Mouse (Mus musculus): ENCODE data around the gene Hcn2. TPM values are rescaled to one million over a fixed set of nuclear protein-coding genes. Genes with fewer than 3 reads are reported as not detected.
A peak's percentile ranks its signal among the peaks of the same experiment; 100 is the strongest.

Hcn2 gene
- polyA plus RNA-seq, 1 experiment: not detected

- TF ChIP-seq CTCF (IDR thresholded peaks at IDR 0.05; ENCODE audit: control insufficient read depth, insufficient read depth, low read length): peak; percentile 65
- no peak for TF ChIP-seq POLR2A (IDR thresholded peaks at IDR 0.05; ENCODE audit: borderline replicate concordance, control insufficient read depth, low read depth, low read length)
- Histone ChIP-seq H3K4me1 (ENCODE audit: control insufficient read depth, insufficient read depth, low read length) (no peaks in the 10 kb centered on the region), H3K4me3 (replicated peaks; ENCODE audit: control insufficient read depth, low read depth, low read length) (no peak overlapping the region), H3K27ac (ENCODE audit: control insufficient read depth, insufficient read depth, low read depth, low read length, poor library complexity) (no peak overlapping the region)
- 89% methylated on average over 1 of the region's 1 CpGs for WGBS
Measured at GRCm38 (mm10) chr10:79732500-79732899, 16.1 kb downstream of the Hcn2 start.

GRCm38 (mm10) chr10:79733847-79734246 is 17.4 kb downstream of the Hcn2 start:
- Histone ChIP-seq H3K4me1 (ENCODE audit: control insufficient read depth, insufficient read depth, low read length) (no peaks in the 10 kb centered on the region), H3K4me3 (replicated peaks; ENCODE audit: control insufficient read depth, low read depth, low read length) (no peak overlapping the region), H3K27ac (ENCODE audit: control insufficient read depth, insufficient read depth, low read depth, low read length, poor library complexity) (no peak overlapping the region)
- WGBS: 92% methylated on average over 15 of the region's 15 CpGs
- no peak for TF ChIP-seq POLR2A (IDR thresholded peaks at IDR 0.05; ENCODE audit: borderline replicate concordance, control insufficient read depth, low read depth, low read length)
- TF ChIP-seq CTCF (IDR thresholded peaks at IDR 0.05; ENCODE audit: control insufficient read depth, insufficient read depth, low read length): no peak

DNA sequence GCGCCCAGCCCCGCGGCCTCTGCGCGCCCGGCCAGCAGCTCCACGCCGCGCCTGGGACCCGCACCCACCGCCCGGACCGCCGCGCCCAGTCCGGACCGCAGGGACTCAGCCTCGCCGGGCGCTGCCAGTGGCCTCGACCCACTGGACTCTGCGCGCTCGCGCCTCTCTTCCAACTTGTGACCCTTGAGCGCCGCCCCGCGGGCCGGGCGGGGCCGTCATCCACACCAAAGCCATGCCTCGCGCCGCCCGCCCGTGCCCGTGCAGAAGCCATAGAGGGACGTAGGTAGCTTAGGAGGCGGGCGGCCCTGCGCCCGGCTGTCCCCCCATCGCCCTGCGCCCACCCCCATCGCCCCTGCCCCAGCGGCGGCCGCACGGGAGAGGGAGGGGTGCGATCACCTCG is 18.9 kb downstream of the Hcn2 start:
- Histone ChIP-seq H3K4me1 (ENCODE audit: control insufficient read depth, insufficient read depth, low read length) (no peaks in the 10 kb centered on the region), H3K4me3 (replicated peaks; ENCODE audit: control insufficient read depth, low read depth, low read length) (no peak overlapping the region), H3K27ac (ENCODE audit: control insufficient read depth, insufficient read depth, low read depth, low read length, poor library complexity) (no peak overlapping the region)
- 92% methylated on average over 52 of the region's 52 CpGs for WGBS
- TF ChIP-seq POLR2A (IDR thresholded peaks at IDR 0.05; ENCODE audit: borderline replicate concordance, control insufficient read depth, low read depth, low read length) (no peak), CTCF (IDR thresholded peaks at IDR 0.05; ENCODE audit: control insufficient read depth, insufficient read depth, low read length) (no peak)

- WGBS: 86% methylated on average over 13 of the region's 14 CpGs
- no peaks in the 10 kb centered on the region for H3K4me1 ChIP-seq (ENCODE audit: control insufficient read depth, insufficient read depth, low read length)
- H3K4me3 ChIP-seq (replicated peaks; ENCODE audit: control insufficient read depth, low read depth, low read length): no peak overlapping the region
- TF ChIP-seq POLR2A (IDR thresholded peaks at IDR 0.05; ENCODE audit: borderline replicate concordance, control insufficient read depth, low read depth, low read length) (no peak), CTCF (IDR thresholded peaks at IDR 0.05; ENCODE audit: control insufficient read depth, insufficient read depth, low read length) (no peak)
- H3K27ac ChIP-seq (ENCODE audit: control insufficient read depth, insufficient read depth, low read depth, low read length, poor library complexity): no peak overlapping the region
Measured at GRCm38 (mm10) chr10:79736706-79737105, 20.3 kb downstream of the Hcn2 start.

GRCm38 (mm10) chr10:79738259-79738658 is 21.8 kb downstream of the Hcn2 start:
- Histone ChIP-seq H3K4me3 (replicated peaks; ENCODE audit: control insufficient read depth, low read depth, low read length) (no peak overlapping the region), H3K4me1 (ENCODE audit: control insufficient read depth, insufficient read depth, low read length) (no peaks in the 10 kb centered on the region), H3K27ac (ENCODE audit: control insufficient read depth, insufficient read depth, low read depth, low read length, poor library complexity) (no peak overlapping the region)
- TF ChIP-seq CTCF (IDR thresholded peaks at IDR 0.05; ENCODE audit: control insufficient read depth, insufficient read depth, low read length) (peak; percentile 70), POLR2A (IDR thresholded peaks at IDR 0.05; ENCODE audit: borderline replicate concordance, control insufficient read depth, low read depth, low read length) (0 out of 2 replicates have a peak, but pooled peaks have one; percentile 14)
- 93% methylated on average over 10 of the region's 10 CpGs for WGBS

DNA sequence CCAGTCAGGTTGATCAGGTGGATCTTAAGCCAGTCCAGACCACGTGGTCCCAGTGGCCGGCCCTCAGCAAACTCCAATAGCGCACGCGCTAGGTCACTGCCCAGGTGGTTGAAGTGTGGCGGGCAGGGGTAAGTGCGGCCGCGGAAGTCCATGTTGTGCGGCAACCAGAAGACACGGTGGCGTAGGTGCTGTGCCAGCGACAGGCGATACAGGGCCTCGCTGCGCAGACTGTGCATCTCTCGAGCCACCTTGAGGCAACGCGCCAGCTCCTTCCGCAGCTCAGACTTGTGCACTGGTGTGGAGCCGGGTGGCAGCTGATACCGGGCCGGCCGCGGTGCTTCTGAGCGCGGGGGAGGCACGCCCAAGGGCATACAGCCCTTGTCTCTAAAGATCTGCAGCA is 22.8 kb downstream of the Hcn2 start:
- TF ChIP-seq POLR2A (IDR thresholded peaks at IDR 0.05; ENCODE audit: borderline replicate concordance, control insufficient read depth, low read depth, low read length) (no peak), CTCF (IDR thresholded peaks at IDR 0.05; ENCODE audit: control insufficient read depth, insufficient read depth, low read length) (no peak)
- WGBS: 90% methylated on average over 28 of the region's 28 CpGs
- no peak overlapping the region for H3K4me3 ChIP-seq (replicated peaks; ENCODE audit: control insufficient read depth, low read depth, low read length)
- H3K4me1 ChIP-seq (ENCODE audit: control insufficient read depth, insufficient read depth, low read length): no peaks in the 10 kb centered on the region
- H3K27ac ChIP-seq (ENCODE audit: control insufficient read depth, insufficient read depth, low read depth, low read length, poor library complexity): no peak overlapping the region

DNA sequence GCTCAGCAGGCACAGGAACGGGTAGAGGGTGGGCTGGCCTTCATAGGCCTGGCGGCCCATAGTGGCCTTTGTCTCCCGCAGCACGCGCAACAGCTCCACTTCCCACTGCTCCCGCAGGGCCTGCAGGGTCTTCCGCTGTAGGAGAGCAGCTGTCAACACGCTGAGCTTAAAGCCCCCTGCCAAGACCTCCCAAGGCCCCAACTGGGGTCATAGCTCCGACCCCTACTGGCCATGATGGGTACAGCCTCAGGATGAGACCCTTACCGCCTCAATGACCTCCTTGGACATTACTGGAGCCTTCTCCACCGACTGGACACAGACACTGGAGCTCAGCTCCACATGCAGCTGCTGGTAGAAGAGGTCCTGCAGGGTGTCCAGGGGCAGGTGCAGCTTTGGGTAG is 24.4 kb downstream of the Hcn2 start:
- 82% methylated on average over 11 of the region's 11 CpGs for WGBS
- Histone ChIP-seq H3K4me1 (ENCODE audit: control insufficient read depth, insufficient read depth, low read length) (peaks cover 2% of the 10 kb centered on the region), H3K4me3 (replicated peaks; ENCODE audit: control insufficient read depth, low read depth, low read length) (no peak overlapping the region), H3K27ac (ENCODE audit: control insufficient read depth, insufficient read depth, low read depth, low read length, poor library complexity) (no peak overlapping the region)
- TF ChIP-seq POLR2A (IDR thresholded peaks at IDR 0.05; ENCODE audit: borderline replicate concordance, control insufficient read depth, low read depth, low read length) (no peak), CTCF (IDR thresholded peaks at IDR 0.05; ENCODE audit: control insufficient read depth, insufficient read depth, low read length) (no peak)

- no peak for TF ChIP-seq CTCF (IDR thresholded peaks at IDR 0.05; ENCODE audit: control insufficient read depth, insufficient read depth, low read length)
- no peak for TF ChIP-seq POLR2A (IDR thresholded peaks at IDR 0.05; ENCODE audit: borderline replicate concordance, control insufficient read depth, low read depth, low read length)
- Histone ChIP-seq H3K4me3 (replicated peaks; ENCODE audit: control insufficient read depth, low read depth, low read length) (no peak overlapping the region), H3K27ac (ENCODE audit: control insufficient read depth, insufficient read depth, low read depth, low read length, poor library complexity) (no peak overlapping the region), H3K4me1 (ENCODE audit: control insufficient read depth, insufficient read depth, low read length) (peaks cover 3% of the 10 kb centered on the region)
- 90% methylated on average over 11 of the region's 11 CpGs for WGBS
Measured at GRCm38 (mm10) chr10:79743161-79743560, 26.7 kb downstream of the Hcn2 start.

Measured in bone marrow, adult 2 months (tissue).